Mouse (Mus musculus): ENCODE measurements around the gene Sbno1. TPM values are rescaled to one million over a fixed set of nuclear protein-coding genes. Genes with fewer than 3 reads are reported as not detected.

Gene Sbno1
- polyA plus RNA-seq (2017; shearing (Covaris generic)) = 100 to 1,000 TPM in 1 of 2 experiments, 10 to 100 TPM in 1; 98.7 to 103 TPM

GRCm38 (mm10) chr5:124425412-124426259 lies at the start of gene Sbno1:
Gene Sbno1, minus strand, starts transcription at chr5:124426001.

GRCm38 (mm10) chr5:124439447-124440093 lies 13.8 kb upstream of the Sbno1 start, which contains the start of gene Kmt5a:
Gene Kmt5a, plus strand, starts transcription at chr5:124439930.

GRCm38 (mm10) chr5:124362982-124363381 lies 62.8 kb downstream of the Sbno1 start, which contains the start of gene Cdk2ap1:
Gene Cdk2ap1, minus strand, starts transcription at chr5:124363082.

GRCm38 (mm10) chr5:124327510-124328364 lies 98.1 kb downstream of the Sbno1 start, which contains the start of the genes Mphosph9 and 2810006K23Rik:
Gene Mphosph9, minus strand, starts transcription at chr5:124327972.
Gene 2810006K23Rik, plus strand, starts transcription at chr5:124328089.

Other genes with a start within 250 kb of the Sbno1 start
- 10 to 100 TPM; 11.6 to 14.3 TPM for gene Pitpnm2, start 176.2 kb downstream of the Sbno1 start, polyA plus RNA-seq (2017; shearing (Covaris generic))
- 10 to 100 TPM; 18.8 to 26.8 TPM for gene Mphosph9, start 98.0 kb downstream of the Sbno1 start, polyA plus RNA-seq (2017; shearing (Covaris generic))
- gene 2810006K23Rik, start 97.9 kb downstream of the Sbno1 start, polyA plus RNA-seq (2017; shearing (Covaris generic)) = 10 to 100 TPM; 11.5 TPM
- gene Cdk2ap1, start 62.9 kb downstream of the Sbno1 start, polyA plus RNA-seq (2017; shearing (Covaris generic)) = 100 to 1,000 TPM; 128 to 150 TPM
- 10 to 100 TPM; 68.4 to 90.9 TPM for gene Kmt5a, start 13.9 kb upstream of the Sbno1 start, polyA plus RNA-seq (2017; shearing (Covaris generic))
- gene Rilpl2, start 52.4 kb upstream of the Sbno1 start, polyA plus RNA-seq (2017; shearing (Covaris generic)) = 100 to 1,000 TPM in 1 of 2 experiments, 10 to 100 TPM in 1; 60.1 to 101 TPM
- 1 to 10 TPM; 6.5 to 8.3 TPM for gene Snrnp35, start 57.1 kb upstream of the Sbno1 start, polyA plus RNA-seq (2017; shearing (Covaris generic))
- 1 to 10 TPM; 4.3 to 5.5 TPM for gene Rilpl1, start 105.4 kb upstream of the Sbno1 start, polyA plus RNA-seq (2017; shearing (Covaris generic))
- 100 to 1,000 TPM; 431 to 569 TPM for gene Tmed2, start 114.7 kb upstream of the Sbno1 start, polyA plus RNA-seq (2017; shearing (Covaris generic))
- gene Ddx55, start 126.9 kb upstream of the Sbno1 start, polyA plus RNA-seq (2017; shearing (Covaris generic)) = 10 to 100 TPM; 20.7 to 30.6 TPM
- gene Eif2b1, start 153.1 kb upstream of the Sbno1 start, polyA plus RNA-seq (2017; shearing (Covaris generic)) = 10 to 100 TPM; 38.8 to 44.2 TPM
- 10 to 100 TPM; 41.4 to 53.3 TPM for gene Gtf2h3, start 153.1 kb upstream of the Sbno1 start, polyA plus RNA-seq (2017; shearing (Covaris generic))
- gene Atp6v0a2, start 202.6 kb upstream of the Sbno1 start, polyA plus RNA-seq (2017; shearing (Covaris generic)) = 10 to 100 TPM; 81.7 to 86.2 TPM

Measured in inflammation-experienced regulatory T-cells (primary cell).